Mouse (Mus musculus): ENCODE results near the gene Atp7a. TPM values are rescaled to one million over a fixed set of nuclear protein-coding genes. Genes with fewer than 3 reads are reported as not detected.

Atp7a gene
- polyA plus RNA-seq, 1 experiment from 2014 or later, result 26.7 TPM

Other genes starting within 250 kb of the Atp7a start
- gene Atrx, start 97.9 kb upstream of the Atp7a start, polyA plus RNA-seq (2015; fragmentation: Nextera tagmentation; extraction: Ambion mirVana), result 184 and 190 TPM in 2 replicates
- 66.9 and 67.0 TPM in 2 replicates for gene Magt1, start 15.4 kb upstream of the Atp7a start, polyA plus RNA-seq (2015; fragmentation: Nextera tagmentation; extraction: Ambion mirVana)
- gene Cox7b, start 11.6 kb upstream of the Atp7a start, polyA plus RNA-seq (2015; fragmentation: Nextera tagmentation; extraction: Ambion mirVana), result 347 and 357 TPM in 2 replicates
- 1.2 and 1.4 TPM in 2 replicates for gene Tlr13, start 115.9 kb downstream of the Atp7a start, polyA plus RNA-seq (2015; fragmentation: Nextera tagmentation; extraction: Ambion mirVana)
- gene Pgk1, start 159.8 kb downstream of the Atp7a start, polyA plus RNA-seq (2015; fragmentation: Nextera tagmentation; extraction: Ambion mirVana), result 257 and 269 TPM in 2 replicates
- 13.3 and 14.7 TPM in 2 replicates for gene Taf9b, start 193.9 kb downstream of the Atp7a start, polyA plus RNA-seq (2015; fragmentation: Nextera tagmentation; extraction: Ambion mirVana)
- gene Fnd3c2, start 228.1 kb downstream of the Atp7a start, polyA plus RNA-seq (2015; fragmentation: Nextera tagmentation; extraction: Ambion mirVana), result not detected in 2 replicates